ENCODE assay signal across 8 mouse cellular contexts in genomic region chr16:18677746-18678679, GRCm38 (mm10). TPM values are rescaled to one million over a fixed set of nuclear protein-coding genes. Genes with fewer than 3 reads are reported as not detected.
DNase-seq lines count a peak whose midpoint lies in the region; ATAC-seq and TF ChIP-seq lines count a peak whose summit lies in the region.

No protein-coding gene starts in this region.

- peaks cover 13% of the 10 kb centered on the region for H3K27me3 ChIP-seq in liver, embryonic 12.5 days (replicated peaks)
- H3K27me3 ChIP-seq in liver, adult 2 months (ENCODE audit: control insufficient read depth, insufficient read depth, low read length): no peaks in the 10 kb centered on the region

- no peak overlapping the region for H3K9ac ChIP-seq in liver, embryonic 12.5 days
- H3K9ac ChIP-seq in liver, adult 2 months (ENCODE audit: low read depth, low read length): no peak overlapping the region

- peak; percentile 70; the same call in 1 of the 2 replicates for TF ChIP-seq CTCF in bone marrow macrophage, adult 2 months (IDR thresholded peaks at IDR 0.05; ENCODE audit: low read depth, low read length)
- peak; percentile 91 for TF ChIP-seq CTCF in liver, adult 2 months (IDR thresholded peaks at IDR 0.05; ENCODE audit: low read depth, low read length)

- 29% methylated on average over 17 of the region's 17 CpGs for WGBS in liver, embryonic 12.5 days (ENCODE audit: insufficient replicate concordance)
- WGBS in liver, adult 2 months: 38% methylated on average over 17 of the region's 17 CpGs

- no peak for TF ChIP-seq POLR2A in bone marrow macrophage, adult 2 months (IDR thresholded peaks at IDR 0.05; ENCODE audit: borderline replicate concordance, low read depth, low read length)
- TF ChIP-seq POLR2A in liver, adult 2 months (IDR thresholded peaks at IDR 0.05; ENCODE audit: extremely low read depth, insufficient read depth, low read length): no peak

- H3K27ac ChIP-seq in liver, embryonic 12.5 days: no peak overlapping the region
- no peak overlapping the region for H3K27ac ChIP-seq in bone marrow macrophage, adult 2 months (ENCODE audit: insufficient read depth, low read depth, low read length)
- H3K27ac ChIP-seq in liver, adult 2 months (replicated peaks; ENCODE audit: insufficient read depth, low read depth, low read length): no peak overlapping the region

- DNase-seq in liver: peak; percentile 74
- DNase-seq in fibroblast of lung, adult 2 months (ENCODE audit: low read depth): peak; percentile 52
- DNase-seq in kidney, adult 9 months: peak; percentile 71
- DNase-seq in liver, adult 2 months (ENCODE audit: extremely low read depth, low read depth, low spot score): peak; percentile 49
- peak; percentile 84 for DNase-seq in retina, embryonic 14.5 days (ENCODE audit: low spot score)
- DNase-seq in thymus, postnatal 36 days: peak; percentile 59 to 69

- no peak for ATAC-seq in liver, embryonic 12.5 days

- H3K4me1 ChIP-seq in liver, embryonic 12.5 days: no peaks in the 10 kb centered on the region
- peaks cover 10% of the 10 kb centered on the region for H3K4me1 ChIP-seq in bone marrow macrophage, adult 2 months (ENCODE audit: control insufficient read depth, insufficient read depth, low read length)
- H3K4me1 ChIP-seq in liver, adult 2 months (ENCODE audit: control insufficient read depth, insufficient read depth, low read length): no peaks in the 10 kb centered on the region

- H3K4me2 ChIP-seq in liver, embryonic 12.5 days: no peak overlapping the region

- no peaks in the 10 kb centered on the region for H3K36me3 ChIP-seq in liver, embryonic 12.5 days
- no peaks in the 10 kb centered on the region for H3K36me3 ChIP-seq in liver, adult 2 months (ENCODE audit: control insufficient read depth, insufficient read depth, low read length)

- no peaks in the 10 kb centered on the region for H3K79me2 ChIP-seq in liver, adult 2 months (ENCODE audit: control insufficient read depth, insufficient read depth, low read length)

- H3K4me3 ChIP-seq in liver, embryonic 12.5 days: no peak overlapping the region
- H3K4me3 ChIP-seq in bone marrow macrophage, adult 2 months (ENCODE audit: insufficient read depth, low read length): no peak overlapping the region
- no peak overlapping the region for H3K4me3 ChIP-seq in liver, adult 2 months (ENCODE audit: insufficient read depth, low read depth, low read length)

- H3K9me3 ChIP-seq in liver, embryonic 12.5 days (replicated peaks): no peaks in the 10 kb centered on the region

RNA-seq across cellular contexts. Expression of gene Sept5, which starts 48.3 kb away (rescaled TPM):
- polyA plus RNA-seq in liver, embryonic 12.5 days (2016; fragmentation: Nextera tagmentation; extraction: Ambion mirVana): 2.6 and 2.8 TPM in 2 replicates
- polyA plus RNA-seq in bone marrow macrophage, adult 2 months (2012; ENCODE audit: insufficient read depth, insufficient read length, missing spikeins): 0.60 and 0.83 TPM in 2 replicates
- total RNA-seq in liver, adult 2 months (2014; rRNA removed): 0.18 and 0.60 TPM in 2 replicates
- polyA plus RNA-seq in liver, adult 2 months (2012; rRNA removed): 0.37 and 0.87 TPM in 2 replicates

RNA-seq across cellular contexts. Expression of gene Gm49601, which starts 51.8 kb away (rescaled TPM):
- 0.31 and 0.61 TPM in 2 replicates for polyA plus RNA-seq in liver, embryonic 12.5 days (2016; fragmentation: Nextera tagmentation; extraction: Ambion mirVana)
- polyA plus RNA-seq in bone marrow macrophage, adult 2 months (2012; ENCODE audit: insufficient read depth, insufficient read length, missing spikeins): not detected in 2 replicates
- total RNA-seq in liver, adult 2 months (2014; rRNA removed): not detected in 2 replicates
- 0.37 TPM in 1 of 2 replicates, not detected in the other for polyA plus RNA-seq in liver, adult 2 months (2012; rRNA removed)

RNA-seq across cellular contexts. Expression of gene Gp1bb, which starts 55.8 kb away (rescaled TPM):
- polyA plus RNA-seq in liver, embryonic 12.5 days (2016; fragmentation: Nextera tagmentation; extraction: Ambion mirVana): 40.8 and 44.2 TPM in 2 replicates
- not detected in 2 replicates for polyA plus RNA-seq in bone marrow macrophage, adult 2 months (2012; ENCODE audit: insufficient read depth, insufficient read length, missing spikeins)
- not detected in 2 replicates for total RNA-seq in liver, adult 2 months (2014; rRNA removed)
- 0.21 TPM in 1 of 2 replicates, not detected in the other for polyA plus RNA-seq in liver, adult 2 months (2012; rRNA removed)

Comparison
In these comparisons a context has a peak if more than half of its experiments do, and no peak if none do; other contexts are left out.
1. RNA of gene Gp1bb, which starts 55.8 kb away (polyA plus RNA-seq): 40.8 to 44.2 TPM in liver, embryonic 12.5 days; not detected in bone marrow macrophage, adult 2 months and 0.21 TPM in liver, adult 2 months; every median in the first group is over 10 times any median in the second.
2. Peak in every context shown above with its lines, with median percentiles within 50 percentile points of each other: DNase-seq.